Mouse (Mus musculus) right cerebral cortex, postnatal 25 days (tissue): Measurements from ENCODE around the gene Magea2.
"Not testable (repeated sequence)": the region's sequence is repeated elsewhere in the genome, so short reads cannot be mapped to it uniquely, and the experiment has no call there.

Experiments used
- DNase-seq: peaks from one replicate; pipeline ENCODE4 v3.0.0; 2022

Magea2 gene

GRCm38 (mm10) chrX:155093566-155093965, at the start of gene Magea2:
Magea2 (minus strand) TSS chrX:155093666.
- not testable (repeated sequence) for DNase-seq

- not testable (repeated sequence) for DNase-seq
These were observed 34.8 kb upstream of the Magea2 start, which contains the start of gene Cldn34b2 for GRCm38 (mm10) chrX:155128312-155128711. Cldn34b2 (minus strand) TSS chrX:155128412.

DNA sequence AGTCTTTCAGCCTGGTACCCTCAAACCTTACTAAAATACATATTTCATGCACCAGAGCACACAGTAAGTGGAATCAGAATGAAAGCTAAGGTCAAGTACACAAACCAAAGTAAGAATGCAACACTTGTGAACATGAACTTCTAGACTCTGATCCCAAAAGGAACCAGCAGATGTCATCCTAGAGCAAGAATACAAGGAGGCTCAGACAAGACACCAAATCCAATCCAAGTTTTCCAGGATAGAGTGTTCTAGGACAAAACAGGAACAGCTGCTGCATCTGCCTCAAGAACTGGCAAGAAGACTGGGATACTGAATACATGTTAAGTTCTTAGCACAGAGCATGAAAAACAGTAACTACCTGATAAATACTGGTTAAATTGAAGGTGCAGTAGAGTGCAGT, 4.6 kb upstream of the Magea2 start:
- no peak for DNase-seq

GRCm38 (mm10) chrX:155089693-155090092, 3.8 kb downstream of the Magea2 start, which contains the start of gene Magea1:
Magea1 (minus strand) TSS chrX:155089793.
- not testable (repeated sequence) for DNase-seq

- not testable (repeated sequence) for DNase-seq
These were observed 30.4 kb downstream of the Magea2 start, which contains the start of gene Magea5 for GRCm38 (mm10) chrX:155063045-155063444. Magea5 (minus strand) TSS chrX:155063145.

GRCm38 (mm10) chrX:154995750-154996149, 97.7 kb downstream of the Magea2 start, which contains the start of gene Magea8:
Magea8 (minus strand) TSS chrX:154995850.
- not testable (repeated sequence) for DNase-seq
